Mouse (Mus musculus): Measurements from ENCODE around the gene Prpf19.

Gene Prpf19

DNA sequence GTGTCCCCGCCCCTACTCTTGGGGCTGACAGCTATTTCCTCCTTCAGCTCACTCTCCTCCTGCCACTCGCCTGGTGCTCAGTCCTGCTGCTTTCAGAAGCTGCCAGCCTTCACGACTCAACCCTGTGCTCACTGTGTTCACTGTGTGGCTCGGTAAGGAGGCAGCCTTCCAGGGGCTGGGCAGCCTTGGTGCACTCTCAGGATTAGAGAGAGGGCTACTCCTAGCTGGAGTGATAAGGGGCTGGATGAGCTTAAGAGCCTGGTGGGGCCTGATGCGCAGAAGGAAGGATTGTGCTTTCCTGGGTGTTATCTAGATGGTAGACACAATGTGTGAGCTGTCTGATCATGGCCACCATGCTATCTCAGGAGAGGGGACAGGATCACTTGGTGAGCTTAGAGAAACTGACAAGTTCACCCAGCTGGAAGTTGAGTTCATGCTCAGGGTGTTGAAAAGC is 42.1 kb downstream of the Prpf19 start, which contains the start of gene Ptgdr2:
Ptgdr2 (plus strand) TSS at position 51 of the 454 bp plus-strand sequence.
- DNase-seq (ENCODE audit: low read depth, low spot score), result no peak

DNA sequence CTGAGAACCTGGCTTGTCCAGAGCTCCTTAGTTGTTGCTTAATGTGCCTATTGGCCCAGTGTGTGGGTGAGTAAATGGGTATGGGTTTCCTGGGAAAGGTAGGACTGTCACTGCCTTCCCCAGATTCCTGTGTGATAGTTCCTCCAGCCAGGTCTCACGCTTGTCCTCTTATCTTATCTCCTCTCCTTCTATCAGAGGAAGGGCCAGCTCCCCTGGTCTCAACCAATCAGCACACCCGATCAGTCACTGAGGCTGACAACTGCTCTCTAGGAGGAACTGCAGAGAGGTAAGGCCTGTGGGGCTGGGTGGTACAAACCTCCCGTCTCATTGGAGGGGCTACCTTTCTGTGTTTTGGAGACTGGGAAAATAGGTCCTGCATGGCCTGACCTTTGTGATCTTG is 43.7 kb downstream of the Prpf19 start:
- no peak for DNase-seq (ENCODE audit: low read depth, low spot score)

GRCm38 (mm10) chr19:10940097-10940800 is 45.2 kb downstream of the Prpf19 start:
- no peak for DNase-seq (ENCODE audit: low read depth, low spot score)

DNA sequence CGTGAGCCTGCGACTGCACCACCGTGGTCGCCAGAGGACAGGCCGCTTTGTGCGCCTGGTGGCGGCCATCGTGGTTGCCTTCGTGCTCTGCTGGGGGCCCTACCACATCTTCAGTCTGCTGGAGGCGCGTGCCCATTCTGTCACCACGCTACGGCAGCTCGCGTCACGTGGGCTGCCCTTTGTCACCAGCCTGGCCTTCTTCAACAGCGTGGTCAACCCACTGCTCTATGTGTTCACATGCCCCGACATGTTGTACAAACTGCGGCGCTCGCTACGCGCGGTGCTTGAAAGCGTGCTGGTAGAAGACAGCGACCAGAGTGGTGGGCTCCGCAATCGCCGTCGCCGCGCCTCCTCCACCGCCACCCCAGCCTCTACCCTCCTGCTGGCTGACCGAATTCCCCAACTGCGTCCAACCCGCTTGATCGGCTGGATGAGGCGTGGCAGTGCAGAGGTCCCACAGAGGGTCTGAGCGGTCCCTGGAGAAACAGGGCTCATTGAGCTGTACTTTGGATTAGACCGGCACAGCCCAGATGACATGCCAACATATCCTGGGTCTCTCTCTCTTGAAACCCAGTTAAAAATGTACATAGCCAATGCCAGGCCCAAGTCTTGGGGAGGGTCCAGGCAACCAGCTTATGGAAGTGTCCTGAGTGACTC is 45.9 kb downstream of the Prpf19 start:
- no peak for DNase-seq (ENCODE audit: low read depth, low spot score)

DNA sequence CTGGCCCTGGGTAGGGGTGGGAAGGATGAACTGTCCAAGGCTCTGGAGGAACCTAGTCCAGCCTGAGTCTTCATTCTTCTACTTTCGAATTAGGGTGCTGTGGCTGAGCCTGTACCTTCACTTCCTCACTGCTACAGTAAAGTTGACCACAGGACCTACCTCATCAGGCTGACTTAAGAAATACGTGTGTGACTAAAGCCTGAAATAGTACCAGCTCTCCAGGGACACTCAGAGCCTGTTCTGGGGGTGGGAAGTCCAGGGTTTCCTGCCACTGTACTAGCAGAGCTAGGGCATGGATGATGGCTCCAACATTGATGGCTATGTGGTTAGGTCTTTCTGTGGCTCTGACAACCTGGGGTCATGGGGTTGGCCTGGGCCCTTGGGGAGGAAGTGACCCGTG is 48.9 kb downstream of the Prpf19 start:
- no peak for DNase-seq (ENCODE audit: low read depth, low spot score)

- no peak for DNase-seq (ENCODE audit: low read depth, low spot score)
Measured at GRCm38 (mm10) chr19:10946506-10946905, 51.5 kb downstream of the Prpf19 start.

DNA sequence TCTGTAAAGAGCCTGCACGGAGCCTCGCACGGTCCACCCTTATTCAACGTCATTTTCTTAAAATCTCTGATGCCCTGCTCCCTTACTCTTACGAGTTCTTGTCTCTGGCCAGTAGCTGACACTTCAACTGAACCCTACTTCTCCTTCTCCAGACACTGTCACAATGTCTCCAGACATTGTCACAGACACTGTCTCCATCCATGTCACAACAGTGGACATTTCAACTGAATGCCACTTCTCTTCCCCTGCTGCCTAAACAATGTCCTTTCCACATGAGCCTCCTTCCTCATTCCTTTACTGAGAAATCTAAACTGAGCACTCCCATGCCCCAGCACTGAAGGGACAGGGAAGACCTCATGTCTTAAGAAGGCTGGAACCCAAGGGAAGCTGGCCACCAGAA is 52.2 kb downstream of the Prpf19 start:
- no peak for DNase-seq (ENCODE audit: low read depth, low spot score)

- no peak for DNase-seq (ENCODE audit: low read depth, low spot score)
Measured at GRCm38 (mm10) chr19:10948416-10948815, 53.4 kb downstream of the Prpf19 start.

GRCm38 (mm10) chr19:10949112-10949511 is 54.1 kb downstream of the Prpf19 start, which contains the start of gene Ccdc86:
Gene Ccdc86, minus strand, starts transcription at chr19:10949266.
- peak; percentile 100 for DNase-seq (ENCODE audit: low read depth, low spot score)

DNA sequence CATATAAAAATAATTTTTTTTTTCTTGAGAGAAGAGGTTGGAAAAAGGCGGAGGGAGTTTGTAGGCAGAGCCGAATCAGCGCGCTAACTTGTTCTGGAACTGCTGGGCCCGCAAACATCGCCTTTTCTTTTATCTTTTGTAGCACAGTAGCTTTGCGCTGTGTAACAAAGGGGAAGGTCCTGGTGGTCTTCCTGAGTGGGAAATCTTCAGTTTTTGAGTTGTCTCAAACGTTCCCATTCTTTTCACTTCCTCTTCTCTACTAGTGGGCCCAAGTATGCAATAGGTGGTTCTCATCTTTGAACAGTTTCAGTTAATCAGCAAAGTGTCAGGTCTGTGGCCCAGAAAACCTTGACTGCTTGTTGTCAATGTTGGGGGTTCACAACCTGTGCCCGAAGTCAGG is 54.5 kb downstream of the Prpf19 start:
- DNase-seq (ENCODE audit: low read depth, low spot score), result no peak

- DNase-seq (ENCODE audit: low read depth, low spot score), result peak; percentile 85
Measured at GRCm38 (mm10) chr19:10952021-10952939, 57.2 kb downstream of the Prpf19 start.

All from 3T3-L1 (cell line).